Mouse (Mus musculus) activated CD4-positive, CD25-positive, alpha-beta regulatory T cell, adult 4 months (primary cell): ENCODE results near the gene Ikzf4. TPM values are rescaled to one million over a fixed set of nuclear protein-coding genes. Genes with fewer than 3 reads are reported as not detected.

ENCODE experiments used
- ATAC-seq: one replicate; pipeline ENCODE4 v1.8.0; 2017
- polyA plus RNA-seq, 2 experiments: library from polyadenylated mRNA; unstranded; fragments of 100-300 nt; shearing (Covaris generic); gene quantifications; one replicate each; pipeline ENCODE4 v1.2.1; 2017

Ikzf4 gene
- polyA plus RNA-seq = 100 to 1,000 TPM; 103 to 107 TPM

GRCm38 (mm10) chr10:128645111-128646011, at the start of gene Ikzf4:
Gene Ikzf4, minus strand, starts transcription at chr10:128645991.
- ATAC-seq = peak; percentile 33

DNA sequence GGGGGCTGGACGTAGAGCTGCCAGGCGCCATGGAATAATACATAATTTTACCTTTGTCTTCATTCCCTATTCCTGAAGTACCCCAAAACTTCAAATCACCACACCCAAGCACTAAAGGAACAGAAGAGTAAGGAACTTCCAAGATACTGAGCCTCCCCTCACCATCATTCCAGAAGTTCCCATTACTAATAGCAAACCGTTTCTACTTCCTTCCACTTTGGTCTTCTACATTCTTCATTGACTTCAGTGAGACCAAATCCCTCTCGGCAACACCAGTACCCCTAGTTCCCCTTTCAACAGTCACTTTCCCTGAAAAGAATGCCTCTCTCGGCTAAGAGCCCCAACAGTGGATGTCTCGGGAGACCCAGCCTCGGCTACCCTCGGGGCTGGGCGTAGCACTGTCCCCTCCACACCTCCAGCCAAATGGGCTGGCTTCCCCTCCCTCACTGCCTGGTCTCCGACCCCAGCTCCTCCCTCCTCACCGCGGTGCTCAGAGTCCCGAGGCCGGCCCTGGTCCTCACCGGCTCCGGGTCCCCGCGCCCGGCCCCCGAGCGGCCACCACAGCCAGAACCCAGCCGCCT, 49.7 kb upstream of the Ikzf4 start:
- ATAC-seq = no peak

DNA sequence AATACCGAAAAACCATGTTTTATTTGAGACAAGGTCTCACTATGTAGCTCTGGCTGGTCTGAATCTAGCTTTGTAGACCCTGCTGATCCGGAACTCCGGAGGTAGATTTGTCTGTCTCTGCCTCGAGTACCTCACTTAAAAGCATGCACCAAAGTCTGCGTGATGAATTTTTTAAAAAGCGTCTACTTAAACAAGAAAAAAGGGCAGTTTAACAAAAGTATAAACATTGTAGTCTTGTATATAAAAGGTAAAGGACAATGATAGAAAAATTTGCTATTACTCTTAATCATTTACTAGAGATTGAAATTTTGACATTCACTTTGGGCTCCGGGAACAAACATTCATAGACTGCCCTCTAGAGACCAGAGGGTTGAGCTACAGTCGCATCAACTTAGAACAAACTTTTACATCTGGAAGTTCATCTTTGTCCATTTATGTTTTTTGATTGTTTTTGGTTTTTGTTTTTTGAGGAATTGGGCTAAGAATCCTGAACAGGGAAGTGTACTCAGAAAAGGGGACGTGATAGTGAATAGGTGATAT, 28.7 kb upstream of the Ikzf4 start:
- ATAC-seq = peak; percentile 58

DNA sequence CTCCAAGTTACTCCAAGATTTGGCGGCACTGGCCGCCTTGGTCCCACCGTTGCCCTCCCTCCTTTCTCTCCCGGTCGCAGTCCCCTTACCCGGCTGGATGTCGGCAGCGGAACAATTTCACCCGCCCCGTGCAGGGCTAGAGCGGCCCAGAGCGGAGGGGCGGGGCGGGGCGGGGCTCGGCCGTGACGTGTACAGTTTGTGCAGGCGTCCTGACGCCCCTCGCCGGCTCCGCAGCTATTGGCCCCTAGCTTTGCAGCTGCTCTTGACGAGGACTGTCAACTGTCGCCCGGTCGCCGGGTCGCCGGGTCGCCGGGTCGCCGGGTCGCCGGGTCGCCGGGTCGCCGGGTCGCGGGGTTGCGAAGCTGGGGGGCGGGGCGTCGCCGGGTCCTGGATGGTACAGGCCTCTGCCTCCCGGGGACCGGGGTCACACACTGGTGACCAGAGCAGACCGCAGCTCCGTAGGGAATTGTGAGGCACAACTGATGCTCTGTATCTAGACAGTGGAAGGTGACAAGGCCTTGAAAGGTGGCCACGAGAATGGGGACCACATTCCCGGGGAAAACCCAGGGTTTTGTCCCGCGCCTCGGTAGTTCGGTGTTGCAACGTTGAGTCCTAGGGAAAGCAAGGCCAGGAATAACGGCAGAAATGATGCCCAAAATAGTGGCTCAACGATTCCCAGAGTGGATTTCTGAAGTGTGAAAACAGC, 28.1 kb upstream of the Ikzf4 start, which contains the start of gene Suox:
Suox (minus strand) TSS at position 311 of the 706 bp plus-strand sequence.
- ATAC-seq = peak; percentile 89

- no peak for ATAC-seq
Observed at GRCm38 (mm10) chr10:128671148-128671547, 25.4 kb upstream of the Ikzf4 start.

DNA sequence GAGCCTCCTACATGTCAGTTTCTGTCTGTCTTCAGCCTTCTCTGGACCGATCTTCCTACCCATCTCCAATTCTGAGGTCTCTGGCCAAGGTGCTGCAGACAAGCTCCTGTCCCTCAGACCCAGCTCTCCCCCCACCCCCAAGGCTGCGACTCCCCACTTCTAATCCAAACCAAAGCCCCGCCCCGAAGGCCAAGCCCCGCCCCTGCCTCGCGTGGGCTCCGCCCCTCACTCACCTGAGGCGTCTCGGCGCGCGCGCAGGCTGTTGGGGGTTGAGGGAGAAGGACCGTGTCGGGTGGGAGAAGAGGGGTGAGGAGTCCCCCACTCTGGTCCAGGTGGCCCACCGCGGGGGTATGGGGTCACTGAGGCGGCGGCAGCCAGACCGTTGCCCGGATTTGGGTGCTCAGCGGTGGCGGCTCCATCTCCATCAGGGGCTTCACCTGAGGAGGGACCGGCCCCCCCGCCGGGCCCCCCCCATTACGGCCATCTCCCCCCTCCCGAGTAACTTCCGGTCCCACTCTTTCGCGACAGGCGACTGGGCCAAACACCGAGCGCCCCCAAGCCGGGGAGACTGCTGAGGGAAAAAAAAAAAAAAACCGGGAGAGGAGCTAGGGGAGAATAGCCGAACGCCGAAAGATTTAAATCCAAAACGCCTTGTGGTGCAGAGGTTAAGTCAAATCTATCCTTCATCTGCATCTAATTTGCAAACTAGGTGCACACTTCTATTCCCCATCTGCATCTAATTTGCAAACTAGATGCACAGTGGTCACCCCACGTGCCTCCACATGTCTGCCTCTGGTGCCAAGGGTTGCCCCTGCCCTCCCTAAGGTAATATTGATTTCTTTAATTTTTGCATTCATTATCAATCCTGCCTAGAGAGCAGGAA, 23.2 kb upstream of the Ikzf4 start:
- no peak for ATAC-seq

DNA sequence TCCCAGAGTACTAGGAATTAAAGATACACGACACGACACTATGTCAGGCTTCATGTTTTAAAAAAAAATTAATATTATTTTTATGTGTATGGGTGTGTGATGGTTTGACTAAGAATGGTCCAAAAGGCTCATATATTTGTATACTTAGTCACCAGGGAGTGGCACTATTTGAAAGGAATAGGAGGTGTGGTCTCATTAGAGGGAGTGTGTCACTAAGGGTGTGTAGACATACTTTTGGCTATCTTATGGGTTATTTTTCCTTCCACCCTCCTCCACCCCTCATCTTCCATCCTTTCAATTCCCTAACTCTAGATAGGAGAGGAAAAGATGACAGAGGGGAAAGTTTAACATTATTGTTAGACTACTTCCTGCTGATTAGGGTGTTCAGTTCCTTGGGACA, 20.0 kb upstream of the Ikzf4 start:
- no peak for ATAC-seq

DNA sequence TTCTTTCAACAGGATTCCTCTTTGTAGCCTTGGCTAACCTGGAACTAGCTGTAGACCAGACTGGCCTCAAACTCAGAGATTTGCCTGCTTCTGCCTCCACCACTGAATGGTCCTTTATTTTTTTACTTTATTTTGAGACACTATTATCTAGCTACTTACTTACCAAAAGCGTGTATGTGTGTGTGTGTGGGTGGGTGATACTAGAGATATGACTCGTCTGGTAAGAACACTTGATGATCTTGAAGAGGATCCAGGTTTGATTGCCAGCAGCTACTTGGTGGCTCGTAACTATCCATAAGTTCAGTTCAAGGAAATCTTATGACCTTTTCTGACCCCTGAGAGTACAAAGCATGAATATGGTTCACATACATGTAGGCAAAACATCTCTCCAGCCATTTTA, 19.5 kb upstream of the Ikzf4 start:
- ATAC-seq = no peak

GRCm38 (mm10) chr10:128664808-128665207, 19.0 kb upstream of the Ikzf4 start:
- ATAC-seq = no peak

DNA sequence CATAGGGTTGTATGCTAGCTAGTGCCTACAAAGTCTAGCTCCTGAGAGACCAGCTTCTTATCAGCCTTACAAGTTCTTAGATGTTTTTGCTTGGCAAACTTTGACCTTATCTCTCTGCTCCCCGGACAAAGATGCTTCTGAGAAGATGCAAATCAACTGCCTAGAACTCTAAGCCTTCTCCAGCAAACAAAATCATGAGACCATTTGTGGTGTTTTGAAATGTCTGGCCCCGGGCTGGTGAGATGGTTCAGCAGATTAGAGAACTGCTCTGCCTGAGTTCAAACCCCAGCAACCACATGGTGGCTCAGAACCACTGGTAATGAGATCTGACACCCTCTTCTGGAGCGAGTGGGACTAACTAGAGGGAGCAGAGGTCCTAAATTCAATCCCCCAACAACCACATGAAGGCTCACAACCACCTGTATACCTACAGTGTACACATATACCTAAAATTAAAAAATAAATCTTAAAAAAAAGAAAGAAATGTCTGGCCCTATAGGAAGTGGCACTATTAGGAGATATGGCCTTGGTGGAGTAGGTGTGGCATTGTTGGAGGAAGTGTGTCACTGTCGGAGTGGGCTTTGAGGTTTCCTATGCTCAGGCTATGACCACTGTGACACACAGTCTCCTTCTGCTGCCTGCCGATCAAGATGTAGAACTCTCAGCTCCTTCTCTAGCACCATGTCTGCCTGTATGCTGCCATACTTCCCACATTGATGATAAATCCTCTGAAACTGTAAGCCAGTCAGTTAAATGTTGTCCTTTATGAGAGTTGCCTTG, 17.8 kb upstream of the Ikzf4 start:
- peak; percentile 70 for ATAC-seq

GRCm38 (mm10) chr10:128662465-128662864, 16.7 kb upstream of the Ikzf4 start:
- ATAC-seq = no peak

GRCm38 (mm10) chr10:128659490-128659889, 13.7 kb upstream of the Ikzf4 start:
- no peak for ATAC-seq

- no peak for ATAC-seq
Observed at GRCm38 (mm10) chr10:128657844-128658243, 12.1 kb upstream of the Ikzf4 start.

DNA sequence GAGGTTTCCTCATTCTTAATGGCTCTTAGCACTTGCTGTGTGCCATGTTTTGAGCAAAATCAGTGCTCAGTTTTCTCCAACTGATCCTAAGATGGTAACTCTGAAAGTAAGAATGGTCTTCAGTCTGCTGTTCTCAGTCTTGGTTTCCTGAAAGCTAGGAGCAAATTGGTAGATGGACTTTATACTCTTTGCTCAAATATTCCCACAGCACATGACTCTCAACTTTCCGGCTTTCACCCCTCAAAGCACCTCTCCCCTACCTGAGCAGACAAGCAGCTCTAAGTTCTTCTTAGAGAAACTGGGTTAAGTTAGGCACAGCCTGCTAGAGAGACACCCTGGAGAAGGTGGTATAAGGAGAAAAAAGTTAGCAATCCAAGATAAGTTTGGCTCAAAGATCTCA, 10.9 kb upstream of the Ikzf4 start:
- no peak for ATAC-seq

- no peak for ATAC-seq
Observed at GRCm38 (mm10) chr10:128655254-128655653, 9.5 kb upstream of the Ikzf4 start.

DNA sequence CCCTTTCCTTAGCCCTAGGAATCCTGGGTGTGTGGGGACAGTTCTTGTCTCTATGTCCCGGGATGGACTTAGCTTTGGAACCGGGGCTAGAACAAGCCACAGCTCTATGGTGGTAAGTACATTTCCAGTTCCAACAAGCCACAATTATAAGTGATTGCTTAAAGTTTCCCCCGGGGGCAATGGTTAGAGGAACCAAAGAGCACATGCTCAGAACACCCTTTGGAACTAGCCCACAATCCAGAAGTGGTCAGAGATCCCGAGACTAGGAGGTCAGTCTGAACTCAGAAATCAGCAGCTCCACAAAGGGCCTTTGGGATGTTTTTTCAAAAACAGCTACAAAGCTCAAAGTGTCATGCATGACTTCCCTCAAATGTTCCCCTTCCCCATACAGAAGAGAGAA, 8.1 kb upstream of the Ikzf4 start:
- ATAC-seq = no peak

DNA sequence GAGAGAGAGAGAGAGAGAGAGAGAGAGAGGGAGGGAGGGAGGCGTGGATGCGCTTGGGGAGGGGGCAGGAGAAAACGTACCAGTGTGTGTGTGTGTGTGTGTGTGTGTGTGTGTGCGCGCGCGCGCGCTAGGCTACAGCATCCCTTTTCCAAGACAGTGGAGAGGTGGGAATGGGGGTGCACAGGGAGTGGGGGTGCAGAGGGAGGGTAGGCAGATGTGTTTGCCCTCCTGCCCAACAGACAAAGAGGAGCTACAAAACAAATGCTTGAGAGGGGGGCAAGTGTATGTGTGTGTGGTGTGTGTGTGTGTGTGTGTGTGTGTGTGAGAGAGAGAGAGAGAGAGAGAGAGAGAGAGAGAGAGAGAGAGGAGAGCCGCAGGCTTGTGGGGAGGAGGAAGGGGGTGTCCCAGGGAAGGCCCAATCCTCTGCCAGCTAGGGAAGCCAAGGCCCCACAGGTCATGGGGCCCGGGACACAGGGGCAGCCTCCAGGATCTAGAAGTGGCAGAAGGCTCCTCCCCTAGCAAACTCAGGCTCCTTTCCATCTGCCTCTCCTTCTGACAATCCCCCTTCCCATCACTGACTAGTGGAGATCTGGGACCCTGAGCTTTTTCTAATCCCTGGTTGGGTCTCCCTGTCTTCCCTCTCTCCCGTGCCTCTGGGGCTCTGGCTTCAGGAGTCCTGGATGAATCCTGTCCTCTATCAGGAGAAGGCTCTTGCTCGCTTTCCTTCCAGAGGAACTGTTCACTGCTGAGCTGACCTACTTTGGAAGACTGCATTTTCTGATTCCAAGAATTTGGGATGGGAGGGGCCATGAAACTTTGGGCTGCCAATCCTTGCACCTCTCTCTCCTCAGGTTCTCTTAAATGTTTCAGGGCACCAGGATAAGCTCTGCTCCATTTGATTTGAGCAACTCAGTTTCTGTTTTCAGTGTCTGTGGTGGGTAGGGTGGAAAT, 623 bp upstream of the Ikzf4 start:
- peak; percentile 52 for ATAC-seq

DNA sequence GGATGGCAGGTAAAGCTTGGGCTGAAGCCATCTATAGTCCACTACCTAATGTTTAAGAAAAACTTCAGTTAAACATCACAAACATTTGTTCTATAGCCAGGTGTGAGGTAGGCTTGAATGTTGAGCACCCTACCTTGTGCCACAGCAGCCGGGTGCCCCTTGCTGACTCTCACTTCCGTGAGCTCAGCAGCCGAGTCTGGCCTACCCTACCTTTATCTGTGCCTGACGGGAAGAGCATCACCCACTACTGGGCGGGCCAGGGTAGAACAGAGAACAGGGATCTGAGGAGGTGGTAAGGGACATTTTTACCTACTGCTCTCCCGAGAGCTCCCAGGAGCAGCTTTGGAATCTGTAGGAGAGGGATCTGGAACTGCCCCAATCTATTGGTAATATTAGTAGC, 3.0 kb downstream of the Ikzf4 start:
- ATAC-seq = peak; percentile 64

DNA sequence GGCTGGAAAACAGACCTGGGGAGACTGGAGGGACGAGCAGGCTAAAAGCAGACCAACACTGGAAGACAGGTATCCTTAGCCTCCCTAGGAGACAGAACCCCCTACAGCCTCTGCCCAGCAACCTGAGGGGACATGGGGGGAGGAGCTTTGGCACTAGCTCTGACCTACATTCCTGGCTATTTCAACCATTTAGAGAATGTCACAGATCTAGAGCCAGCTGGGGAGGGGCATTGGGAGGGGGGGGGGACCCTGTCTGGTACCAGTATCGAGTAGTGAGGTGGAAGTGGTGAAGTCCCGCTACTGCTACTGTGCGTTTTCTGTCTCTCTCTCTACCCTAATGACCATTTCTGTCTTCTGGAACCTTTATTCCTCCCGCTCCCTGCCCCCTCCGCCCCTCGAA, 3.9 kb downstream of the Ikzf4 start:
- no peak for ATAC-seq

GRCm38 (mm10) chr10:128640891-128641290, 4.9 kb downstream of the Ikzf4 start:
- ATAC-seq = peak; percentile 5
